Mouse (Mus musculus) brain, embryonic 14.5 days (tissue): Measurements from ENCODE around the gene Samhd1.

Experiments
- CTCF ChIP-seq: fragments of 200-500 bp; IDR thresholded peaks from 2 replicates; pipeline ENCODE4 v1.5.1; 2012; ENCODE audit warnings: inconsistent platforms, mild to moderate bottlenecking, moderate library complexity, borderline replicate concordance; ENCODE audit not compliant: insufficient read depth, insufficient read length; ENCODE audit errors: extremely low read depth
- POLR2A ChIP-seq: fragments of 200-500 bp; IDR thresholded peaks from 2 replicates; pipeline ENCODE4 v1.6.1; 2012; ENCODE audit warnings: mild to moderate bottlenecking, inconsistent platforms, borderline replicate concordance; ENCODE audit not compliant: poor library complexity, insufficient read depth, insufficient read length, severe bottlenecking; ENCODE audit errors: extremely low read depth

GRCm38 (mm10) chr2:157077641-157078058, 57.4 kb downstream of the Samhd1 start:
- TF ChIP-seq POLR2A (no peak), CTCF (no peak)
